Mouse (Mus musculus) intestine, embryonic 14.5 days (tissue): ENCODE data around the gene Cutal. TPM values are rescaled to one million over a fixed set of nuclear protein-coding genes. Genes with fewer than 3 reads are reported as not detected.
A peak's percentile ranks its signal among the peaks of the same experiment; 100 is the strongest.
"Not testable (repeated sequence)": the region's sequence is repeated elsewhere in the genome, so short reads cannot be mapped to it uniquely, and the experiment has no call there.

Experiments used
- ATAC-seq: fragments of 200-750 bp; cut with Nextera tagmentation; replicated peaks from 2 replicates; pipeline ENCODE4 v1.8.0; 2017; ENCODE audit warnings: low read depth, moderate number of reproducible peaks, moderate TSS enrichment, moderate library complexity; ENCODE audit not compliant: low FRiP score, low TSS enrichment
- DNase-seq: peaks from one replicate; pipeline ENCODE4 v3.0.0-alpha.2; 2018; ENCODE audit warnings: low spot score
- H3K27ac ChIP-seq: fragments of 300-500 bp; sonication (generic); 2 replicates; pipeline ENCODE4 v1.5.1; 2014; ENCODE audit warnings: low read depth, mild to moderate bottlenecking, control low read depth
- H3K27me3 ChIP-seq: fragments of 300-500 bp; sonication (generic); replicated peaks from 2 replicates; pipeline ENCODE4 v1.6.1; 2014; ENCODE audit warnings: low read length, control low read depth; ENCODE audit not compliant: control insufficient read depth, insufficient read depth
- H3K36me3 ChIP-seq: fragments of 300-500 bp; sonication (generic); 2 replicates; pipeline ENCODE4 v1.6.1; 2014; ENCODE audit warnings: low read length, control low read depth; ENCODE audit not compliant: control insufficient read depth, insufficient read depth
- H3K4me1 ChIP-seq: fragments of 300-500 bp; sonication (generic); replicated peaks from 2 replicates; pipeline ENCODE4 v1.6.1; 2014; ENCODE audit warnings: low read length, control low read depth, mixed read lengths; ENCODE audit not compliant: control insufficient read depth, insufficient read depth
- H3K4me2 ChIP-seq: fragments of 300-500 bp; sonication (generic); 2 replicates; pipeline ENCODE4 v1.6.1; 2014; ENCODE audit warnings: low read length
- H3K4me3 ChIP-seq: fragments of 300-500 bp; sonication (generic); 2 replicates; pipeline ENCODE4 v1.5.1; 2014; ENCODE audit warnings: low read depth, low read length, control low read depth, mixed read lengths
- H3K9ac ChIP-seq: fragments of 300-500 bp; sonication (generic); 2 replicates; pipeline ENCODE4 v1.6.1; 2014; ENCODE audit warnings: mild to moderate bottlenecking, low read length
- H3K9me3 ChIP-seq: fragments of 300-500 bp; sonication (generic); 2 replicates; pipeline ENCODE4 v1.6.1; 2016; ENCODE audit warnings: low read length, control low read depth; ENCODE audit not compliant: control insufficient read depth
- WGBS: fragments of 180-500 bp; shearing (Covaris S2); extraction: QIAGEN DNeasy Blood & Tissue Kit; methylation state at CpG from one replicate; pipeline ENCODE4 v1.1.7; 2014; 5-methylcytosine and 5-hydroxymethylcytosine counted together
- polyA plus RNA-seq: library from polyadenylated mRNA; unstranded; fragments of >200 nt; fragmentation: Nextera tagmentation; extraction: Ambion mirVana; gene quantifications from 2 replicates; pipeline ENCODE4 v1.2.1, GENCODE M21; 2014

Gene Cutal
- polyA plus RNA-seq, 1 experiment from 2014 or later, result 2.8 TPM

- Histone ChIP-seq H3K27ac (no peak overlapping the region), H3K27me3 (no peaks in the 10 kb centered on the region), H3K36me3 (no peaks in the 10 kb centered on the region), H3K9me3 (no peaks in the 10 kb centered on the region), H3K9ac (no peak overlapping the region), H3K4me1 (no peaks in the 10 kb centered on the region), H3K4me3 (no peak overlapping the region), H3K4me2 (no peak overlapping the region)
- no peak for DNase-seq
- WGBS, result 77% methylated on average over 3 of the region's 3 CpGs
- ATAC-seq, result no peak
These were observed 38.5 kb upstream of the Cutal start for GRCm38 (mm10) chr2:34835669-34836068.

GRCm38 (mm10) chr2:34840143-34840542, 34.1 kb upstream of the Cutal start:
- H3K27ac ChIP-seq, H3K27me3 ChIP-seq, H3K9ac ChIP-seq, DNase-seq, H3K36me3 ChIP-seq, H3K4me3 ChIP-seq, H3K4me1 ChIP-seq, H3K9me3 ChIP-seq, ATAC-seq, H3K4me2 ChIP-seq: not testable (repeated sequence)
- 76% methylated on average over 5 of the region's 5 CpGs for WGBS

- Histone ChIP-seq H3K4me1 (no peaks in the 10 kb centered on the region), H3K4me3 (no peak overlapping the region), H3K36me3 (no peaks in the 10 kb centered on the region), H3K27me3 (no peaks in the 10 kb centered on the region), H3K9me3 (no peaks in the 10 kb centered on the region), H3K27ac (no peak overlapping the region), H3K4me2 (no peak overlapping the region), H3K9ac (no peak overlapping the region)
- WGBS, result 90% methylated on average over 8 of the region's 8 CpGs
- no peak for DNase-seq
- no peak for ATAC-seq
These were observed 32.5 kb upstream of the Cutal start for GRCm38 (mm10) chr2:34841706-34842105.

DNA sequence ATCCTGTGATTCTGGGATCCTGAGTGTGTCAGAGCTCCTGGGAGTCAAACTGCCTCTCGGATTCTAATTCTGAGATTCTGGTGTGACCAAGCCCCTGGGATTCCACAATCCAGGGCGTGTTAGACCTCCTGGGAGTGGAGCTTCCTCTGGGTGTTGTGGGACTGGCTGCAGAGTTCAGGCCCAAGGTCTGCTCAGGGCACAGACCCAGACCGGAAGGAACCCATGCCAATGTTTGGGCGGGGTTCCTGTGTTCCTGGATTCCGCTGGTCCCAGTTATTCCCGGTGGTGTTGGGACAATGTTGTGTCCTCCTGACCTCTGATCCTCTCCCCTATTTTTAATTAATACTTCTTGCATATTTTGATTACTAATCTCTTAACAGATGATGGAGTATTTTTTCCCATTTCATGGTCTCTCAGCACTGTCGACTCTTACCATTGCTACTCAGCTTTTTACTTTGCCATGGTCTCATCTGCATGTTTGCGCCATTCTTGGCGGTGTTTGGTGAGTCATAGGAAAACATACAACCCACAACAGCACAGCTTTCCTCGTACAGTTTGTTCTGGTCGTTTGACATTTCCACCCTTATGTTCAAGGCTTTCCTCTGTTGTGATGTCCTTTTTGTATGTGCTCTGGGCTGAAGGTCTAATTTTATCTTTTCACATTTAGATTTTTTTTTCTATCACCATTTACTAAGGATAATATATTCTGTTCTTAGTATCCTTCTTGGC, 30.8 kb upstream of the Cutal start:
- H3K4me2 ChIP-seq, result no peak overlapping the region
- 83% methylated on average over 11 of the region's 11 CpGs for WGBS

DNA sequence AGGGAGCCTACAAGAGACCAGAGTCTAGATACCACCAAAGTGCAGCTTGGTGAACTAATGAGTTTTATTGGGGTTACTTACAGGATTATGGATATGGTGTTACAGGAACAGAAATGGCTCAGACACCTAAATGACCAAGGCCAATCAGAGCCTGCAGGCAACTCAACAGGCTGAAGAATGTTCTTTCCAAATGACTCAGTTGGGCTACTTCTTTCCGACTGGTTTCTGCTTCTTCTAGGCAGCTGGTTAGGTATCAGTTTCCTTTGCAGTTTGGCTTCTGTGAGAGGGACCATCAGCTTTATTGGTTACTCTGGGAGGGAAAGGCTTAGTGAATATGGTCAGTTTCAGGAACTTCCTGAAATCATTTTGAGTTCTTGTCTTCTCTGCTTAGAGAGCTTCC, 26.5 kb upstream of the Cutal start:
- Histone ChIP-seq H3K4me3 (no peak overlapping the region), H3K36me3 (peaks cover 33% of the 10 kb centered on the region), H3K9me3 (no peaks in the 10 kb centered on the region), H3K27ac (no peak overlapping the region), H3K4me1 (no peaks in the 10 kb centered on the region), H3K4me2 (no peak overlapping the region), H3K27me3 (no peaks in the 10 kb centered on the region), H3K9ac (no peak overlapping the region)
- ATAC-seq (no peak), DNase-seq (no peak)
- 95% methylated on average over 1 of the region's 1 CpGs for WGBS

More for the DNA sequence above, 30.8 kb upstream of the Cutal start:
- no peak for ATAC-seq
- no peaks in the 10 kb centered on the region for H3K4me1 ChIP-seq
- DNase-seq, result no peak
- no peak overlapping the region for H3K9ac ChIP-seq
- no peaks in the 10 kb centered on the region for H3K36me3 ChIP-seq
- H3K9me3 ChIP-seq, result no peaks in the 10 kb centered on the region
- H3K27me3 ChIP-seq, result no peaks in the 10 kb centered on the region
- H3K27ac ChIP-seq, result no peak overlapping the region
- H3K4me3 ChIP-seq, result no peak overlapping the region

DNA sequence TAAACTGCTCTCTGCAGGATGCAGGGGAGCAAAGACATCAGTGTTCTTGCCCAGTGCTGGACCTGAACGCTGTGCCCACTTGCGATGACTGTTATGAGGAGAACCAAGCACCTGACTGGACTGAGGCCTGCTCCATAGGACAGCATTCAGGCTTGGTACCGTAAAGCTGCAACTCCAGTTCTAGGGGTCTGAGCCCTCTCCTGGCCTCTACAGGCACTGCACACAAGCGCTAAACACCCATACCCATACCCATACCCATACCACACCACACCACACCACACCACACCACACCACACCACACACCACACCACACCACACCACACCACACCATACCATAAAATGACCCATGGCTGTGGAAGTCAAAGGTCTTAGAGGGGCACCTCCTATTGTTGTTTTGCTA, 18.9 kb upstream of the Cutal start:
- Histone ChIP-seq H3K27me3 (no peaks in the 10 kb centered on the region), H3K4me1 (no peaks in the 10 kb centered on the region), H3K36me3 (peaks cover 99% of the 10 kb centered on the region), H3K4me2 (no peak overlapping the region), H3K27ac (no peak overlapping the region), H3K4me3 (no peak overlapping the region), H3K9ac (no peak overlapping the region), H3K9me3 (no peaks in the 10 kb centered on the region)
- DNase-seq, result no peak
- WGBS, result 92% methylated on average over 4 of the region's 4 CpGs
- ATAC-seq, result no peak

GRCm38 (mm10) chr2:34857728-34858127, 16.5 kb upstream of the Cutal start:
- H3K27me3 ChIP-seq, result no peaks in the 10 kb centered on the region
- no peak for ATAC-seq
- H3K4me1 ChIP-seq, result no peaks in the 10 kb centered on the region
- peaks cover 93% of the 10 kb centered on the region for H3K36me3 ChIP-seq
- 91% methylated on average over 8 of the region's 8 CpGs for WGBS
- H3K4me2 ChIP-seq, result no peak overlapping the region
- no peak overlapping the region for H3K9ac ChIP-seq
- H3K4me3 ChIP-seq, result no peak overlapping the region
- no peak overlapping the region for H3K27ac ChIP-seq
- H3K9me3 ChIP-seq, result no peaks in the 10 kb centered on the region
- DNase-seq, result no peak

- no peak overlapping the region for H3K27ac ChIP-seq
- H3K4me2 ChIP-seq, result peak overlapping the region; percentile 77
- no peak for ATAC-seq
- H3K9me3 ChIP-seq, result no peaks in the 10 kb centered on the region
- H3K4me1 ChIP-seq, result peaks cover 15% of the 10 kb centered on the region
- peak overlapping the region; percentile 96 for H3K9ac ChIP-seq
- peaks cover 9% of the 10 kb centered on the region for H3K27me3 ChIP-seq
- H3K4me3 ChIP-seq, result peak overlapping the region; percentile 95
- H3K36me3 ChIP-seq, result peaks cover 25% of the 10 kb centered on the region
- no peak for DNase-seq
- 42% methylated on average over 5 of the region's 5 CpGs for WGBS
These were observed 4.5 kb upstream of the Cutal start for GRCm38 (mm10) chr2:34869680-34870079.
